Mouse (Mus musculus): ENCODE measurements around the gene Zswim8. TPM values are rescaled to one million over a fixed set of nuclear protein-coding genes. Genes with fewer than 3 reads are reported as not detected.

The Zswim8 gene
- 307 TPM in 1 of 2 replicates, not detected in the other for polyA plus RNA-seq (2012; ENCODE audit: insufficient read depth, insufficient read length, low replicate concordance, missing spikeins)

- H3K27ac ChIP-seq (ENCODE audit: insufficient read depth, low read depth, low read length), result peak within 1 kb of the TSS; percentile 95
- H3K4me3 ChIP-seq (ENCODE audit: insufficient read depth, low read depth, low read length), result peak within 1 kb of the TSS; percentile 90
- WGBS, result under 1% methylated on average over 80 of the region's 80 CpGs
- peaks cover 5% of the 10 kb centered on the region for H3K4me1 ChIP-seq (ENCODE audit: control insufficient read depth, insufficient read depth, low read length)
- TF ChIP-seq CTCF (IDR thresholded peaks at IDR 0.05; ENCODE audit: insufficient read depth, low read depth, low read length) (no peak), POLR2A (IDR thresholded peaks at IDR 0.05; ENCODE audit: insufficient read depth, low read depth, low read length) (peak; percentile 55)
These were observed at the start of gene Zswim8 for GRCm38 (mm10) chr14:20707201-20708190. Gene Zswim8, plus strand, starts transcription at chr14:20707552.

DNA sequence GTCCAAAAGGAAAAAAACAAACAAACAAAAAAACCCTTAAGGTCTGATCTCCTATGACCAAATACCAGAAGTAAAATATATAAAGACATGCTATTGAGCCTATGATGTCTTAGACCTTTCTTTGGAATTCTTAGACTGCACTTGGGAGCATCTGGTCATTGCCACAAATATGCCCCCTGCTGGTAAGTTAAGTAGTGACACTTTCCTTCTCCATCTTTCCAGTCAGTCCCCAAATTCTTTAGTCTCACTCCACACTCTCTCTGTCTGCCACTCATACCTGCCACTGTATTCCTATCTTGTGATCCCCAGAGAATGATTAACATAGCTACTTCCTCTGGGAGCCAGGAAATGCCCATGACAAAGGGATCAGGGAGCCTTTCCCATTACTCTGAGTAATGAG is 49.0 kb upstream of the Zswim8 start:
- Histone ChIP-seq H3K4me3 (ENCODE audit: insufficient read depth, low read depth, low read length) (no peak overlapping the region), H3K4me1 (ENCODE audit: control insufficient read depth, insufficient read depth, low read length) (peaks cover 14% of the 10 kb centered on the region), H3K27ac (ENCODE audit: insufficient read depth, low read depth, low read length) (no peak overlapping the region)
- TF ChIP-seq POLR2A (IDR thresholded peaks at IDR 0.05; ENCODE audit: insufficient read depth, low read depth, low read length) (no peak), CTCF (IDR thresholded peaks at IDR 0.05; ENCODE audit: insufficient read depth, low read depth, low read length) (no peak)

GRCm38 (mm10) chr14:20658902-20659301 is 48.5 kb upstream of the Zswim8 start:
- TF ChIP-seq CTCF (IDR thresholded peaks at IDR 0.05; ENCODE audit: insufficient read depth, low read depth, low read length) (no peak), POLR2A (IDR thresholded peaks at IDR 0.05; ENCODE audit: insufficient read depth, low read depth, low read length) (no peak)
- WGBS, result 93% methylated on average over 6 of the region's 6 CpGs
- H3K4me3 ChIP-seq (ENCODE audit: insufficient read depth, low read depth, low read length), result no peak overlapping the region
- H3K4me1 ChIP-seq (ENCODE audit: control insufficient read depth, insufficient read depth, low read length), result peaks cover 14% of the 10 kb centered on the region
- H3K27ac ChIP-seq (ENCODE audit: insufficient read depth, low read depth, low read length), result no peak overlapping the region

DNA sequence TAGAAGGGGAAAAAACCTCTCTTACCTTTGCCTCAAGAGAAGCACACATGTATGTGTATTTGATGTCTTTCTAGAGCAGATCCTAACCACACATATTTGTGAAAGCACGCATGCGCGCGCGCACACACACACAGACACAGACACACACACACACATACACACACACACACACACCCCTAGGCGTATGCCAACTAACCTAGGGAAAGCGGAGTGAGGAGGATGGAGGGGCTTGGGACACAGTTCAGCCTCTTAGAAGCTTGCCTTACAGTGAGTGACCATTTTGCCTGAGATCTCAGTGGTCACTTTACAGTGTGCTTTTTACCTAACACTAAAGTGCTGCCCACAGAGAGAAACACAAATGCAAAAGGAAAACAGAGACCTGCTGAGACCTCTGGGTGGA is 47.7 kb upstream of the Zswim8 start:
- no peak overlapping the region for H3K4me3 ChIP-seq (ENCODE audit: insufficient read depth, low read depth, low read length)
- WGBS, result 97% methylated on average over 7 of the region's 7 CpGs
- TF ChIP-seq POLR2A (IDR thresholded peaks at IDR 0.05; ENCODE audit: insufficient read depth, low read depth, low read length), result no peak
- no peak for TF ChIP-seq CTCF (IDR thresholded peaks at IDR 0.05; ENCODE audit: insufficient read depth, low read depth, low read length)

DNA sequence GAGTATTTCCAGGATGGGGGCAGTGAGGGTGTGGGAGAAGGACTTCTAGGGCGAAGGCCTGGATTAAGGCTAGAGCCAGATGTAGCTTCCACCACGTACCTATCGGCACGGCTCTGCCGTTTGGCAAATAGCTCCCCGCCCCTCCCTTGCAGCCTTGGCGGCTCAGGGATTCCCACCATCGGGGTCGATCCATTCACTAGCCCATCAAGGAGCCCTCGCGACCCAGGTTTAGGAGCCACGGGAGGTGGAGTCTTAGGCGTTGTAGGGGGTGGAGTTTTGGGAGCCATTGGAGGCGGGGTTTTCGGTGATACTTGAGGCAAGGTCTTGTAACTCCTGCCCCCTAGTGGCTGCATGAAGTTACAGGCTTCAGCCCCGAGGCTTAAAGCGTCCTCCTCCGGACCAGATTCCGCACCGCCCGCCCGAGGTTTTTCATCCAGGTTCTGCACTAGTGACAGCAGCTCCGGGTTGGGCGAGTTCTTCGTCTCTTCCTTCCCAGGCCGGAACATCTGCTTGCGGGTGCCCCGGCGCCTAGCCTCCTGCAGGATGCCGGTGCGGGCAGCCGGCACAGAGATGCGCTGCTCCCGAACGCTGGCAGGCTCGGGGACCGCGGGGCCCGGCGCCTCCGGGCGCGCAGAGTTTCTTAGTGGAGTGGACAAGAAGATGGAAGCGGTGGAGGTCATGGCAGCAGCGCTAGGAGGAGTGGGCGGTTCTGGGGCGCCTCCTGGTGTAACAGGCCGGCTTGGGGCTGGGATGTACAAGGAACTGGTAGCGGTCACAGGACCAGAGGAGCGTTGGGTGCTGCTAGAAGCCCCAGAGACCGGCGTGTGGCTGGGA is 46.3 kb upstream of the Zswim8 start:
- peak overlapping the region; percentile 78 for H3K4me3 ChIP-seq (ENCODE audit: insufficient read depth, low read depth, low read length)

More for the DNA sequence above, 47.7 kb upstream of the Zswim8 start:
- Histone ChIP-seq H3K4me1 (ENCODE audit: control insufficient read depth, insufficient read depth, low read length) (peaks cover 20% of the 10 kb centered on the region), H3K27ac (ENCODE audit: insufficient read depth, low read depth, low read length) (no peak overlapping the region)

DNA sequence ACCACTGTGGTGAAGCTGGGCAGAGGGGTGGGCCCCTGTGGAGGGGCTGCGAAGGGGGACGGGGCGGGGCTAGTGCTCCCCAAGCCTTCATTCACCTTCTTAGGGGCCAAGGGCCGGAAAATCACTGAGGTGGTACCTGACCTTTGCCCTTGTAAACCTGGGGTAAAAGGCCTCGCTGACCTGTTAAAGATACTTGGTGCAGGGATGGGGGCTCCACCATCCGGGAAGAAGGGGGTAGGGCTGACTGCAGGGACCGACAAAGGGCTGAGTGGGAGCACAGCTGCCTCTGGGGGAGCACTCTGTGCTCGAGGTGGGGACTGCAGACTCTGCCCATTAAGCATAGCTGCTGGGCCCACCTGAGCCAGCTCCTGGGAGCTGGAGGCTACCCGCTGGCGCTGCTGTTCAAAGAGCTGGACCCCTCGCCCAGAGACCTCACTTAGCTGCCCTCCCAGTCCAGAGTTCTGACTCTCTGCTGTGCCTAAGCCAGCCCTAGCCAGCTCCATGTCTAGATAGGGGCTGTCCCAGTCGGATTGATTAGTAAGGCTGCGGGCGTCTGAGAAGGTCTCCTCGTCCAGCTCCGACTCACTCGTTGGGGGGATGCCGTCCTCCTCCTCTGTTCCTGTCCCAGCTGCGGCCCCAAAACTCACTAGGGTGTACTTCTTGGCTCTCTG is 45.6 kb upstream of the Zswim8 start:
- WGBS, result 7% methylated on average over 19 of the region's 19 CpGs
- H3K27ac ChIP-seq (ENCODE audit: insufficient read depth, low read depth, low read length), result peak overlapping the region; percentile 68

More for the DNA sequence above, 46.3 kb upstream of the Zswim8 start:
- Histone ChIP-seq H3K4me1 (ENCODE audit: control insufficient read depth, insufficient read depth, low read length) (peaks cover 20% of the 10 kb centered on the region), H3K27ac (ENCODE audit: insufficient read depth, low read depth, low read length) (peak overlapping the region; percentile 68)
- WGBS, result under 1% methylated on average over 52 of the region's 52 CpGs
- TF ChIP-seq POLR2A (IDR thresholded peaks at IDR 0.05; ENCODE audit: insufficient read depth, low read depth, low read length), result peak; percentile 17; the same call in 1 of the 2 replicates
- peak; percentile 58 for TF ChIP-seq CTCF (IDR thresholded peaks at IDR 0.05; ENCODE audit: insufficient read depth, low read depth, low read length)

DNA sequence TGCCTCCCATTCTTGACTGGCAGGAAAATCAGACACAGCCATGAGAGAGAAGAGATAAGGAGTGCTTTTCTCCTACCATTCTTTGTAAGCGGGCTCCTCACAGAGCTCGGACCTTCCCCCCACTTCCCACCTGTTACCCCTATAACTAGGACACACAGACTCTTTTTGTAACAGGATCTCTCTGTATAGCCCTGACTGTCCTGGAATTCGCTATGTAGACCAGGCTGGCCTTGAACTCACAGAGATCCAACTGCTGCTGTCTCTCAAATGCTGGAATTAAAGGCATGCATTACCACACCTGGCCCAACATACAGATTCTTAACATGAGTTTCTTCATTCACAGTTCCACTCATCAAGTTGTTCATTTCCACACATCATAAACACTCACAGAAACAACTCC is 44.6 kb upstream of the Zswim8 start:
- 93% methylated on average over 3 of the region's 3 CpGs for whole genome bisulfite sequencing
- no peak overlapping the region for H3K4me3 ChIP-seq (ENCODE audit: insufficient read depth, low read depth, low read length)
- H3K4me1 ChIP-seq (ENCODE audit: control insufficient read depth, insufficient read depth, low read length), result peaks cover 20% of the 10 kb centered on the region
- H3K27ac ChIP-seq (ENCODE audit: insufficient read depth, low read depth, low read length), result no peak overlapping the region
- no peak for TF ChIP-seq CTCF (IDR thresholded peaks at IDR 0.05; ENCODE audit: insufficient read depth, low read depth, low read length)
- no peak for TF ChIP-seq POLR2A (IDR thresholded peaks at IDR 0.05; ENCODE audit: insufficient read depth, low read depth, low read length)

More for the DNA sequence above, 45.6 kb upstream of the Zswim8 start:
- TF ChIP-seq POLR2A (IDR thresholded peaks at IDR 0.05; ENCODE audit: insufficient read depth, low read depth, low read length) (no peak), CTCF (IDR thresholded peaks at IDR 0.05; ENCODE audit: insufficient read depth, low read depth, low read length) (no peak)
- Histone ChIP-seq H3K4me1 (ENCODE audit: control insufficient read depth, insufficient read depth, low read length) (peaks cover 20% of the 10 kb centered on the region), H3K4me3 (ENCODE audit: insufficient read depth, low read depth, low read length) (peak overlapping the region; percentile 78)

DNA sequence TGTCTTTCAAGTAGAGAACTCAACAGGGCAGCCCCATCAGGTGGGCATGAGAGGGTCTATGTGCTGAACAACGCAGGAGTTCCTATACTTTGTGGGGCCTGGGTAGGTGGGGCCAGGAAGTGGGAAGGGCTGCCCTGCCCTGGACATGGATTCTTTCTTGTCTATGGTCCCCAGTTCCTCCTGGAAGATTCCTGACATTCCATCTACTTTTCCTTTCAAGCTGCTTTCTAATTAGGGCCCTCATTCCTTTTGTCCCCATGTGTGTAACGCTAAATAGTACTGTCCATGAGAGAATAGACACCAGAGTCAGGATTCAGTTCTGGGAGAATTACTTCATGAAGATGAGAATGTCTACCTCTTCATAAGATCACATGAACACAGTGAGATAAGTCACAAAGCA is 43.8 kb upstream of the Zswim8 start:
- WGBS, result 72% methylated on average over 2 of the region's 2 CpGs
- Histone ChIP-seq H3K4me3 (ENCODE audit: insufficient read depth, low read depth, low read length) (no peak overlapping the region), H3K27ac (ENCODE audit: insufficient read depth, low read depth, low read length) (no peak overlapping the region), H3K4me1 (ENCODE audit: control insufficient read depth, insufficient read depth, low read length) (peaks cover 20% of the 10 kb centered on the region)
- TF ChIP-seq POLR2A (IDR thresholded peaks at IDR 0.05; ENCODE audit: insufficient read depth, low read depth, low read length) (no peak), CTCF (IDR thresholded peaks at IDR 0.05; ENCODE audit: insufficient read depth, low read depth, low read length) (no peak)
